Mouse (Mus musculus): ENCODE results near the gene Ccdc155. TPM values are rescaled to one million over a fixed set of nuclear protein-coding genes. Genes with fewer than 3 reads are reported as not detected.
"Not testable (repeated sequence)": the region's sequence is repeated elsewhere in the genome, so short reads cannot be mapped to it uniquely, and the experiment has no call there.

Gene Ccdc155
- total and polyA plus RNA-seq, 2 experiments, result not detected

GRCm38 (mm10) chr7:45154096-45154992, 50.3 kb downstream of the Ccdc155 start, which contains the start of the genes Pih1d1 and Aldh16a1:
Gene Pih1d1, plus strand, starts transcription at chr7:45154303.
Gene Aldh16a1, minus strand, starts transcription at chr7:45154584.
- DNase-seq (ENCODE audit: extremely low read depth, low read depth, low spot score), result peak; percentile 82
- Histone ChIP-seq H3K27ac (replicated peaks; ENCODE audit: insufficient read depth, low read depth, low read length) (peak within 1 kb of the TSS; percentile 97), H3K27me3 (ENCODE audit: control insufficient read depth, insufficient read depth, low read length) (no peaks in the 10 kb centered on the region), H3K79me2 (ENCODE audit: control insufficient read depth, insufficient read depth, low read length) (no peaks in the 10 kb centered on the region), H3K4me3 (ENCODE audit: insufficient read depth, low read depth, low read length) (peak within 1 kb of the TSS; percentile 85), H3K9ac (ENCODE audit: low read depth, low read length) (peak within 1 kb of the TSS; percentile 99), H3K4me1 (ENCODE audit: control insufficient read depth, insufficient read depth, low read length) (peaks cover 5% of the 10 kb centered on the region; the same call in 1 of the 2 replicates), H3K36me3 (ENCODE audit: control insufficient read depth, insufficient read depth, low read length) (no peaks in the 10 kb centered on the region)
- TF ChIP-seq CTCF (IDR thresholded peaks at IDR 0.05; ENCODE audit: low read depth, low read length), result peak; percentile 55
- TF ChIP-seq POLR2A (IDR thresholded peaks at IDR 0.05; ENCODE audit: extremely low read depth, insufficient read depth, low read length), result peak; percentile 90
- WGBS, result under 1% methylated on average over 69 of the region's 69 CpGs

DNA sequence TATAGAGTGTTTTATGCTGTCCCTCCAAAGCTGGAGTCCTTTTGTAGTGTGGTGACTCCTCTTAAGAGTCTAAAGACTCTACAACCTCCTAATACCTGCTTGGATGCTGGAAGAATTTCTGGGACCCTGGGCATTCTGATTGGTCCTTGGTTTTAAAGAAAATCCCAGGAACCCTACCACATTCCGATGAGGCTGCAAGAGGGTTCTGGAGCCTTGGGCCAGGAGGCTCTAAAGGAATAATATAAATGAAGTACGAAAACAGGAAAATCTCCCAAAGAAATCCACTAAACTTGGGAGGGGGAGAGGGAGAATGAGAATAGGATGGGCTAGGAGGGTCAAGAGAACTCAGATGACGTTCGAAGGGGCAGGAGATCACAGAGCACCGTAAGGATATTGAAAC, 51.1 kb downstream of the Ccdc155 start:
- no peaks in the 10 kb centered on the region for H3K27me3 ChIP-seq (ENCODE audit: control insufficient read depth, insufficient read depth, low read length)
- TF ChIP-seq CTCF (IDR thresholded peaks at IDR 0.05; ENCODE audit: low read depth, low read length), result no peak
- TF ChIP-seq POLR2A (IDR thresholded peaks at IDR 0.05; ENCODE audit: extremely low read depth, insufficient read depth, low read length), result no peak
- peak overlapping the region; percentile 85 for H3K4me3 ChIP-seq (ENCODE audit: insufficient read depth, low read depth, low read length)
- H3K27ac ChIP-seq (replicated peaks; ENCODE audit: insufficient read depth, low read depth, low read length), result peak overlapping the region; percentile 97
- peaks cover 9% of the 10 kb centered on the region for H3K4me1 ChIP-seq (ENCODE audit: control insufficient read depth, insufficient read depth, low read length)
- H3K36me3 ChIP-seq (ENCODE audit: control insufficient read depth, insufficient read depth, low read length), result no peaks in the 10 kb centered on the region
- DNase-seq (ENCODE audit: extremely low read depth, low read depth, low spot score), result no peak
- H3K9ac ChIP-seq (ENCODE audit: low read depth, low read length), result peak overlapping the region; percentile 99
- 2% methylated on average over 5 of the region's 5 CpGs for WGBS
- no peaks in the 10 kb centered on the region for H3K79me2 ChIP-seq (ENCODE audit: control insufficient read depth, insufficient read depth, low read length)

DNA sequence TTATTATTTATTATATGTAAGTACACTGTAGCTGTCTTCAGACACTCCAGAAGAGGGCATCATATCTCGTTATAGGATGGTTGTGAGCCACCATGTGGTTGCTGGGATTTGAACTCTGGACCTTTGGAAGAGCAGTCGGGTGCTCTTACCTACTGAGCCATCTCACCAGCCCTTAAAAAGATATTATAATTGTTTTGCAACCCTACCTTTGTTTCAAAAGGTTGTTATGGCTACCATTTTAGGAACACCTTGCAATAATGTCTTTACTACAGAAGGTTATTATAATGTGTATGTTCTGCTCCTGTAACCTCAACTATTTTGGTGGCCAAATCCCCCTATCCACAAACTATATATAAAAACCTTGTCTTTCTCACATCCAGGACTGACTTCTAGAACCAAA, 51.6 kb downstream of the Ccdc155 start:
- DNase-seq (ENCODE audit: extremely low read depth, low read depth, low spot score); H3K79me2 ChIP-seq (ENCODE audit: control insufficient read depth, insufficient read depth, low read length); H3K36me3 ChIP-seq (ENCODE audit: control insufficient read depth, insufficient read depth, low read length); H3K4me3 ChIP-seq (ENCODE audit: insufficient read depth, low read depth, low read length); H3K9ac ChIP-seq (ENCODE audit: low read depth, low read length); H3K27ac ChIP-seq (replicated peaks; ENCODE audit: insufficient read depth, low read depth, low read length); H3K27me3 ChIP-seq (ENCODE audit: control insufficient read depth, insufficient read depth, low read length): not testable (repeated sequence)
- H3K4me1 ChIP-seq (ENCODE audit: control insufficient read depth, insufficient read depth, low read length), result peaks cover 13% of the 10 kb centered on the region
- WGBS, result 73% methylated on average over 2 of the region's 2 CpGs

- TF ChIP-seq CTCF (IDR thresholded peaks at IDR 0.05; ENCODE audit: low read depth, low read length) (no peak), POLR2A (IDR thresholded peaks at IDR 0.05; ENCODE audit: extremely low read depth, insufficient read depth, low read length) (no peak)
- H3K36me3 ChIP-seq (ENCODE audit: control insufficient read depth, insufficient read depth, low read length), result no peaks in the 10 kb centered on the region
- no peak for DNase-seq (ENCODE audit: extremely low read depth, low read depth, low spot score)
- H3K4me3 ChIP-seq (ENCODE audit: insufficient read depth, low read depth, low read length), result no peak overlapping the region
- H3K4me1 ChIP-seq (ENCODE audit: control insufficient read depth, insufficient read depth, low read length), result peaks cover 16% of the 10 kb centered on the region
- H3K79me2 ChIP-seq (ENCODE audit: control insufficient read depth, insufficient read depth, low read length), result no peaks in the 10 kb centered on the region
- 72% methylated on average over 11 of the region's 11 CpGs for WGBS
- no peak overlapping the region for H3K27ac ChIP-seq (replicated peaks; ENCODE audit: insufficient read depth, low read depth, low read length)
- no peaks in the 10 kb centered on the region for H3K27me3 ChIP-seq (ENCODE audit: control insufficient read depth, insufficient read depth, low read length)
- no peak overlapping the region for H3K9ac ChIP-seq (ENCODE audit: low read depth, low read length)
Measured at GRCm38 (mm10) chr7:45151303-45151702, 53.4 kb downstream of the Ccdc155 start.

GRCm38 (mm10) chr7:45150321-45150720, 54.4 kb downstream of the Ccdc155 start:
- peak overlapping the region; percentile 28 for H3K27ac ChIP-seq (replicated peaks; ENCODE audit: insufficient read depth, low read depth, low read length)
- H3K4me1 ChIP-seq (ENCODE audit: control insufficient read depth, insufficient read depth, low read length), result peaks cover 16% of the 10 kb centered on the region
- no peak for DNase-seq (ENCODE audit: extremely low read depth, low read depth, low spot score)
- H3K4me3 ChIP-seq (ENCODE audit: insufficient read depth, low read depth, low read length), result no peak overlapping the region
- 89% methylated on average over 4 of the region's 4 CpGs for WGBS
- H3K36me3 ChIP-seq (ENCODE audit: control insufficient read depth, insufficient read depth, low read length), result peaks cover 5% of the 10 kb centered on the region; the same call in 1 of the 2 replicates
- H3K9ac ChIP-seq (ENCODE audit: low read depth, low read length), result no peak overlapping the region
- H3K27me3 ChIP-seq (ENCODE audit: control insufficient read depth, insufficient read depth, low read length), result no peaks in the 10 kb centered on the region
- TF ChIP-seq CTCF (IDR thresholded peaks at IDR 0.05; ENCODE audit: low read depth, low read length), result no peak
- no peak for TF ChIP-seq POLR2A (IDR thresholded peaks at IDR 0.05; ENCODE audit: extremely low read depth, insufficient read depth, low read length)
- H3K79me2 ChIP-seq (ENCODE audit: control insufficient read depth, insufficient read depth, low read length), result no peaks in the 10 kb centered on the region

- no peaks in the 10 kb centered on the region for H3K79me2 ChIP-seq (ENCODE audit: control insufficient read depth, insufficient read depth, low read length)
- 92% methylated on average over 6 of the region's 6 CpGs for WGBS
- TF ChIP-seq POLR2A (IDR thresholded peaks at IDR 0.05; ENCODE audit: extremely low read depth, insufficient read depth, low read length) (no peak), CTCF (IDR thresholded peaks at IDR 0.05; ENCODE audit: low read depth, low read length) (no peak)
- H3K4me1 ChIP-seq (ENCODE audit: control insufficient read depth, insufficient read depth, low read length), result peaks cover 16% of the 10 kb centered on the region
- H3K27me3 ChIP-seq (ENCODE audit: control insufficient read depth, insufficient read depth, low read length), result no peaks in the 10 kb centered on the region
- no peak for DNase-seq (ENCODE audit: extremely low read depth, low read depth, low spot score)
- no peak overlapping the region for H3K4me3 ChIP-seq (ENCODE audit: insufficient read depth, low read depth, low read length)
- H3K27ac ChIP-seq (replicated peaks; ENCODE audit: insufficient read depth, low read depth, low read length), result peak overlapping the region; percentile 92
- H3K9ac ChIP-seq (ENCODE audit: low read depth, low read length), result no peak overlapping the region
- H3K36me3 ChIP-seq (ENCODE audit: control insufficient read depth, insufficient read depth, low read length), result peaks cover 8% of the 10 kb centered on the region; the same call in 1 of the 2 replicates
Measured at GRCm38 (mm10) chr7:45149545-45149944, 55.1 kb downstream of the Ccdc155 start.
